Mouse (Mus musculus) spleen, adult 2 months (tissue): ENCODE measurements around the gene Trim26.

ENCODE experiments used
- CTCF ChIP-seq: fragments of 200-500 bp; IDR thresholded peaks from 2 replicates; pipeline ENCODE4 v1.5.1; 2011; ENCODE audit warnings: mild to moderate bottlenecking, inconsistent platforms; ENCODE audit not compliant: insufficient read depth, insufficient read length, insufficient replicate concordance; ENCODE audit errors: extremely low read depth
- POLR2A ChIP-seq: fragments of 200-500 bp; IDR thresholded peaks from 2 replicates; pipeline ENCODE4 v1.6.1; 2011; ENCODE audit warnings: low read depth, low read length, inconsistent platforms

GRCm38 (mm10) chr17:36861680-36862079 is 24.7 kb downstream of the Trim26 start:
- no peak for TF ChIP-seq CTCF
- TF ChIP-seq POLR2A, result no peak
